Mouse (Mus musculus) liver, postnatal 0 days (tissue): ENCODE data around the gene Abcd1. TPM values are rescaled to one million over a fixed set of nuclear protein-coding genes. Genes with fewer than 3 reads are reported as not detected.

Source experiments
- ATAC-seq: fragments of 200-750 bp; cut with Nextera tagmentation; 2 replicates; pipeline ENCODE4 v1.8.0; 2017; ENCODE audit warnings: mild to moderate bottlenecking, moderate library complexity
- DNase-seq: peaks from one replicate; pipeline ENCODE4 v3.0.0-alpha.2; 2016
- H3K27ac ChIP-seq: fragments of 300-500 bp; sonication (generic); 2 replicates; pipeline ENCODE4 v1.5.1; 2014; ENCODE audit warnings: antibody characterized with exemption, moderate library complexity, mild to moderate bottlenecking, low read depth
- H3K27me3 ChIP-seq: fragments of 300-500 bp; sonication (generic); 2 replicates; pipeline ENCODE4 v1.6.1; 2014; ENCODE audit warnings: low read length, control low read depth, mixed read lengths; ENCODE audit not compliant: insufficient read depth
- H3K36me3 ChIP-seq: fragments of 300-500 bp; sonication (generic); replicated peaks from 2 replicates; pipeline ENCODE4 v1.6.1; 2014; ENCODE audit warnings: mild to moderate bottlenecking, control low read depth, low read length, moderate library complexity, mixed read lengths; ENCODE audit not compliant: insufficient read depth
- H3K4me1 ChIP-seq: fragments of 300-500 bp; sonication (generic); 2 replicates; pipeline ENCODE4 v1.6.1; 2014; ENCODE audit warnings: antibody characterized with exemption, mild to moderate bottlenecking, control low read depth; ENCODE audit not compliant: insufficient read depth
- H3K4me2 ChIP-seq: fragments of 300-500 bp; sonication (generic); 2 replicates; pipeline ENCODE4 v1.6.1; 2014; ENCODE audit warnings: low read depth, mild to moderate bottlenecking, low read length, moderate library complexity, mixed read lengths
- H3K4me3 ChIP-seq: fragments of 300-500 bp; sonication (generic); 2 replicates; pipeline ENCODE4 v1.5.1; 2014; ENCODE audit warnings: low read depth, low read length
- H3K9ac ChIP-seq: fragments of 300-500 bp; sonication (generic); replicated peaks from 2 replicates; pipeline ENCODE4 v1.6.1; 2014; ENCODE audit warnings: mild to moderate bottlenecking, moderate library complexity
- H3K9me3 ChIP-seq: fragments of 300-500 bp; sonication (generic); 2 replicates; pipeline ENCODE4 v1.6.1; 2016; ENCODE audit warnings: mild to moderate bottlenecking, control low read depth, low read length, mixed read lengths
- CTCF ChIP-seq: sonication (generic); IDR thresholded peaks from 2 replicates; pipeline ENCODE4 v1.5.1; 2016; ENCODE audit warnings: antibody characterized with exemption, low read depth
- EP300 ChIP-seq: IDR thresholded peaks from 2 replicates; pipeline ENCODE4 v1.6.1; 2016; ENCODE audit warnings: antibody characterized with exemption, low read depth, mild to moderate bottlenecking
- WGBS: fragments of 180-500 bp; shearing (Covaris S2); extraction: QIAGEN DNeasy Blood & Tissue Kit; methylation state at CpG from one replicate; pipeline ENCODE4 v1.1.7; 2014; ENCODE audit not compliant: insufficient replicate concordance; 5-methylcytosine and 5-hydroxymethylcytosine counted together
- polyA plus RNA-seq: library from polyadenylated mRNA; unstranded; fragments of >200 nt; fragmentation: Nextera tagmentation; extraction: Ambion mirVana; gene quantifications from 2 replicates; pipeline ENCODE4 v1.2.1, GENCODE M21; 2015

Gene Abcd1
- polyA plus RNA-seq, 1 experiment from 2014 or later = 7.5 TPM

DNA sequence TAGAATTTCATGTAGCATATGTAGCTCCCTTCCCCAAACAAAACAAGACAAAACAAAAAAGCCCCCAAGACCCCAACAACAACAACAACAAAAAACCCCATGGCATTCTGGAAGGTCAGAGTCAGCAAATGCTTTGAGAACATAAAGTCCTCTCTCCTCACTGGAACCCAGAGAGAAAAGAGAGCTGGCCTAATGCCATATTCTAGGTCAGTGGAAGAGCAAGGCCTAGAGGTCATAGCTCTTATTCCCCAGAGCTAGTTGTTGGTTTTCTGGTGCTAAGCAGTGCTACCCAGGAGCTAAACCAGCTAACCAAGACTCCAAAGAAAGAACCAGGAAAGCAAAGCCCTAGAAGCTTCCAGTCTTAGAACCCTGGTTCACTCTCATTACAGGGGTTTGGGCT, 69.3 kb downstream of the Abcd1 start:
- Histone ChIP-seq H3K4me3 (peak overlapping the region; percentile 71), H3K9me3 (no peaks in the 10 kb centered on the region), H3K27ac (peak overlapping the region; percentile 93), H3K4me1 (peaks cover 21% of the 10 kb centered on the region), H3K9ac (peak overlapping the region; percentile 79), H3K4me2 (peak overlapping the region; percentile 74), H3K27me3 (no peaks in the 10 kb centered on the region), H3K36me3 (peaks cover 4% of the 10 kb centered on the region; the same call in 1 of the 2 replicates)
- TF ChIP-seq EP300 (no peak), CTCF (no peak)
- DNase-seq (no peak), ATAC-seq (no peak)

DNA sequence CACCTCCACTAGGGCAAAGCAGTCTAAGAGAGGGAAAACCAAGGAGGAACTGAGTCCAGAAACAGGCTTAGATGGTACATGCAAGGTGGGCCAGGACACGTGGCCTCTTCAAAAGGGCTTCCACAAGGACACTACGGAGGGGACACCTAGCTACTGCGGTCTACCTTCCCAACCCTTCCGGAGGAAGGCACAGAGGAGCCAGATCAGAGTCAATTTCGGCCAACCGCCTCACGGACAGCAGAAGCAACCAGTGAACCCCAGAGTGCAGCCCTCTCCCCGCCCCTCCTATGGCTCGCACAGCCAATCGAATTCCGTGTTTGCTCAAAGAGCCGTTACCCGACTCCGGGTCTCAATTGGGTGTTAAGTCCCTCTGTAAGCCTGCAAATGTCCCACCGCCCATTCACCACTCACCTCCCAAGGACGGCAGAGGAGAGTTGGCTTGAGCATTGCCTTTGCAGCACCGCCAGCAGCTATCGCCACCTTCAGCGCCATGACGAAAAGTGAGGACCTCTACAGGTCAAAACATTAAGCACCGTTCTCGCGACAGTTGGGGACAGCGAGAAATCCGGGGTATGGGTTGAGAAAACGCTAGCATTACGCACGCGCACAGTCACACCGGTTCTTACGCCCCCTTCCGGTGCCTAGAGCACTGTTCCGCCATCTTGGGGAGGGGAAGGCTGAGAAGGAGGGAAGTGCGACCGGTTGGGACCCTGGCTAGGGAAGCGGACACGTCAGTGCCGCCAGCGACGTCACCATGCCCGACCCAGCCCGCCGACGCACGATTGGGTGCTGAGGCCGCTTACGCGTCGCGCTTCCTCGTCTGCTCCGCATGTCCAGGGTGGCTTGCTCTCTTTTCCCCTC, 70.2 kb downstream of the Abcd1 start, which contains the start of the genes Idh3g and Ssr4:
Gene Idh3g, minus strand, starts transcription at position 534 of the 861 bp plus-strand sequence.
Gene Ssr4, plus strand, starts transcription at position 665 of the 861 bp plus-strand sequence.
- H3K4me2 ChIP-seq = peak within 1 kb of the TSS; percentile 80
- H3K9ac ChIP-seq = peak within 1 kb of the TSS; percentile 79
- TF ChIP-seq CTCF (peak; percentile 80), EP300 (peak; percentile 68; the same call in 1 of the 2 replicates)
- H3K4me3 ChIP-seq = peak within 1 kb of the TSS; percentile 71
- WGBS = 18% methylated on average over 47 of the region's 52 CpGs
- peaks cover 21% of the 10 kb centered on the region for H3K4me1 ChIP-seq
- DNase-seq (peak; percentile 91), ATAC-seq (peak; percentile 94)
- peaks cover 5% of the 10 kb centered on the region; the same call in 1 of the 2 replicates for H3K36me3 ChIP-seq
- H3K27me3 ChIP-seq = no peaks in the 10 kb centered on the region
- H3K9me3 ChIP-seq = no peaks in the 10 kb centered on the region
- peak within 1 kb of the TSS; percentile 93 for H3K27ac ChIP-seq

DNA sequence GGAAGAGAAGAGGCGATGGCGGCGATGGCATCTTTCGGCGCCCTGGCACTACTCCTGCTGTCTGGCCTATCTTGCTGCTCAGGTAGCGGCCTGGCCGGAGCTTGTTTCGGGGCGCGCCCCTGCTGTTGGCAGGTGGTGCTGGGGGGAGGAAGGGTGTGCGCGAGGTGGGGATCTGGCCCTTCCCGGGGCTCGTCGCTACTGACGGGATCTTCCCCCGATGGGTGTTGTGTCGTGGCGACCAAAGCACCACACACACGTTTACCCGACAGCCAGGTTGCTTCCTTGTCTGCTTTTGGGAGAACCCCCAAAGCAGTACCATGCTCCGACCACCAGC, 70.8 kb downstream of the Abcd1 start:
- Histone ChIP-seq H3K9ac (peak overlapping the region; percentile 79), H3K27ac (peak overlapping the region; percentile 93), H3K36me3 (peaks cover 5% of the 10 kb centered on the region; the same call in 1 of the 2 replicates), H3K4me2 (peak overlapping the region; percentile 80), H3K4me1 (peaks cover 21% of the 10 kb centered on the region), H3K4me3 (peak overlapping the region; percentile 71), H3K27me3 (no peaks in the 10 kb centered on the region), H3K9me3 (no peaks in the 10 kb centered on the region)
- DNase-seq (no peak), ATAC-seq (peak; percentile 18)
- TF ChIP-seq CTCF = no peak
- no peak for TF ChIP-seq EP300
- WGBS = 29% methylated on average over 22 of the region's 22 CpGs

Other genes starting within 250 kb of the Abcd1 start
- gene Bgn, start 233.0 kb upstream of the Abcd1 start, polyA plus RNA-seq = 17.4 and 18.3 TPM in 2 replicates
- not detected in 2 replicates for gene Atp2b3, start 213.5 kb upstream of the Abcd1 start, polyA plus RNA-seq
- 3.9 and 4.2 TPM in 2 replicates for gene Dusp9, start 77.2 kb upstream of the Abcd1 start, polyA plus RNA-seq
- gene Pnck, start 56.5 kb upstream of the Abcd1 start, polyA plus RNA-seq = 0.61 and 0.66 TPM in 2 replicates
- gene Slc6a8, start 43.4 kb upstream of the Abcd1 start, polyA plus RNA-seq = 0.72 and 0.81 TPM in 2 replicates
- gene Bcap31, start 422 bp upstream of the Abcd1 start, polyA plus RNA-seq = 143 and 144 TPM in 2 replicates
- gene Plxnb3, start 40.5 kb downstream of the Abcd1 start, polyA plus RNA-seq = 0.15 and 0.23 TPM in 2 replicates
- gene Srpk3, start 57.8 kb downstream of the Abcd1 start, polyA plus RNA-seq = 1.7 TPM in 2 replicates
- 83.7 and 88.1 TPM in 2 replicates for gene Idh3g, start 70.3 kb downstream of the Abcd1 start, polyA plus RNA-seq
- 183 and 185 TPM in 2 replicates for gene Ssr4, start 70.4 kb downstream of the Abcd1 start, polyA plus RNA-seq
- 0.04 and 0.06 TPM in 2 replicates for gene Pdzd4, start 108.4 kb downstream of the Abcd1 start, polyA plus RNA-seq
- gene Avpr2, start 175.5 kb downstream of the Abcd1 start, polyA plus RNA-seq = 0.08 and 0.09 TPM in 2 replicates
- gene L1cam, start 179.5 kb downstream of the Abcd1 start, polyA plus RNA-seq = 0.06 and 0.12 TPM in 2 replicates
- gene Arhgap4, start 205.3 kb downstream of the Abcd1 start, polyA plus RNA-seq = 5.1 and 5.2 TPM in 2 replicates
- gene Naa10, start 205.3 kb downstream of the Abcd1 start, polyA plus RNA-seq = 48.9 and 51.8 TPM in 2 replicates
- gene Renbp, start 214.3 kb downstream of the Abcd1 start, polyA plus RNA-seq = 22.3 and 22.6 TPM in 2 replicates
- gene Hcfc1, start 249.8 kb downstream of the Abcd1 start, polyA plus RNA-seq = 14.6 and 16.4 TPM in 2 replicates